Mouse (Mus musculus) WW6 (cell line): ENCODE data around the gene Scaf8.
"Not testable (repeated sequence)": the region's sequence is repeated elsewhere in the genome, so short reads cannot be mapped to it uniquely, and the experiment has no call there.

Source experiments
- DNase-seq: peaks from one replicate; pipeline ENCODE4 v3.0.0-alpha.2; 2013; ENCODE audit warnings: low read depth, low spot score

Scaf8 gene

DNA sequence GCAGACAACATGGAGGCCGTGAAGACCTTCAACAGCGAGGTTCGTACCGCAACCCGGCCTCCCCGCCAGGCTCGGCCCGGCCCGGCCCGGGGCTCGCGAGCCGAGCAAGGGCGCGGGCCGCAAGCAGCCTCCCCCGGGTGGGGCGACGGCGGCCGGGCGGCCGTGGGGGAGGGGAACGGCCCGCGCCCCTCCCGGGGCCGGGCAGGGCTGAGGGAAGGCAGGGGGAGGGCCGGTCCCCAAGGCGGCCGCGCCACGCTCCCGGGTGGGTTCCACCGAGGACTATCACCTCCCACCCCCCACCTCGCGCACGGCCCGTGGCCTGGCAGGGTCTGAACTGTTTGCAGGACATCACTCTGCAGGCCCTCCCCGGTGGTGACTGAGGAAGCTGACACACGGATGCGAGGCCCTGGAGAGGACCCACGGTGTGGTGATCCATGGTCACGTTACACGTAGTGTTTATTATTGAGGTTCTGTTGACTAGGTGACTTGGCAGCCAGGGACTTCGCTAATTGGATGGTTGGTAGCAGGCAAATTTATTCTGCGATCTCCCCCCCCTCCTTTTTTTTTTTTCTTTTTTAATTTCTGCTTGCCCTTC lies 705 bp downstream of the Scaf8 start:
- no peak for DNase-seq

DNA sequence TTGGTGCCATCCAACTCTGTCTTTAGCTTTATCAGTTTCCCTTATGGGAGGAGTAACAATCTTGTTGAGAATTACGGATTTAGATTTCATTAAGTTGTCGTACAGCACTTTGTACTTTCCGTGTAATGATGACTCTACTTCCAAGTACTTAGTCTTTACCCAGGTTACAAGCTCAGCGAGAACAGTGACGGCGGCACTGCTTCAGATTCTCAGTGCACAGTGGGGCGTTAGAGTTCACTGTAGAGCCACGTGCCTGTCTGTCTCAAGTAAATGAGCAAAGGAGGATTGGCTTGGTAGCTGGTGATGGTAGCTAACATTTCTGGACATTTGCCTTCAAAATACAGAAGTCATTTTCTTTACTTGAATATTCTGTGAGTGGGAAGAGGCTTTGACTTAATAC lies 6.2 kb downstream of the Scaf8 start:
- DNase-seq = not testable (repeated sequence)

DNA sequence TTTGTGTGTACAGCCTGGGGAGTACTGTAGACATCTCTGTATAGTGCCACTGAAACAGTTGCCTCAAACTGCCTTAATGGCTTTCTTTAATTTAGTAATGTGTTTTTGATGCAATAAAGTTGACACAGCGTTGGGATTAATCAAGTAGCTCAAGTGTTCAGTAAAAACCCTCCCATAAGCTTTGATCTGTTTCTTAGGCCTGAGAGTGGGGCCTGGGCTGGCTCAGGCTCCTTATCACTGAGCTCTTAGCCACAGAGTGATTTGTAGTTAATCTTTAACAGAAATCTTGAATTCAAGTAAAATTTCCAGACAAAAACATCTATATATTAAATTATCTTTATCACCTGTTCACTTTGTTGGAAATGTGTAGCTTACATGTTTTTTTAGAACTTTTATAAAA lies 8.8 kb downstream of the Scaf8 start:
- DNase-seq = not testable (repeated sequence)

DNA sequence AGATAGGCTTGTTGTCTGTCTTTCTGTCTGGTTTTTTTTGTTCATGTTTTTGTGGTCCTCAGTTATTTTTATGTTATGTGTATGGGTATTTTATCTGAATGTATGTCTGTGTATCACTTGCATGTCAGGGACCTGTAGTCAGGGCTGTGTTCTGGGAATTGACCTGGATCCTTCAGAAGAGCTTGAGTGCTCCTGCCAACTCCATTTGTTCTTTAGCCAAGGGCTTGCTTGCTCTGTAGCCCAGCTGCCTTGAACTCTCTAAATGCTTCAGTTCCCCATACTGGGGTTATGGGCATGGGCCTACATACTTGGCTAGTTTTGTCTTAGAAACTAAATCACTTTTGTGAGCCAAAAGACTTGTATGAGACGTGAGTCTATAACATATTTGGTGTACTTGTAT lies 13.9 kb downstream of the Scaf8 start:
- DNase-seq = no peak

DNA sequence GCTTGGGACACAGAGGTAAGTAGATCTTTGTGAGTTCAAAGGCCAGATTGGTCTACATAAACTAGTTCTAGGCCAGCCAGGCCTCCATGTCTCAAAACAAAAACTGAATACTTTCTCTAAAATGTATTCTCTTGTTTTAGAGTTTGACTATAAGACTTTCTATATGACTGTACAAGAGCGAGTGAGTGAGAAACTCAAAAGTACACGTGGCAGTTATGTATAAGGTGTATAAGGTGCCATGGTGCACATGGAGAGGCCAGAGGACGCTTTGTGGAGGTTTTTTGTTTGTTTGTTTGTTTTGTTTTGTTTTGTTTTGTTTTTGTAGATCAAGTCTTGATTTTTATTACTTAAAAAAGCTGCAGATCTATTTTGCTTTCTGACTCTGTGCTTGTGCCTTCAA lies 15.0 kb downstream of the Scaf8 start:
- no peak for DNase-seq

DNA sequence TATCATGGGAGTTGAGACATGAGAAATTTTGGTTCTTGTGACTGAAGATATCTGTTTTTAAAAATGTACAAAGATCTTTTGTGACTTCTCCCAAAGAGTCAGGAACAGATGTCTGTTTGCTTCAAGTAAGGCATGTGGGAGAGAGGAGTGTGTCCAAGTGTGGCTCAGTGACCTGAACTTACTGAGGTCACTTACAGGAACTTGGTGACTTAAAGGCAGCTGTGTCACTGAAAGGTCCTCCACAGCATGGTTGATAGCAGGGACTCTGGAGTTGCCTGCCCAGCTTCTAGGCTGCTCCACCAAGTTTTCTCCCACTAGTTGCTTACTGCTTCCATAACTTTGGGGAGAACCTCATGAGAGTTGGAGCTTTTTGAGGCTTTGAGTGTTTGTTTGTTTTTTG lies 20.6 kb downstream of the Scaf8 start:
- DNase-seq = no peak

DNA sequence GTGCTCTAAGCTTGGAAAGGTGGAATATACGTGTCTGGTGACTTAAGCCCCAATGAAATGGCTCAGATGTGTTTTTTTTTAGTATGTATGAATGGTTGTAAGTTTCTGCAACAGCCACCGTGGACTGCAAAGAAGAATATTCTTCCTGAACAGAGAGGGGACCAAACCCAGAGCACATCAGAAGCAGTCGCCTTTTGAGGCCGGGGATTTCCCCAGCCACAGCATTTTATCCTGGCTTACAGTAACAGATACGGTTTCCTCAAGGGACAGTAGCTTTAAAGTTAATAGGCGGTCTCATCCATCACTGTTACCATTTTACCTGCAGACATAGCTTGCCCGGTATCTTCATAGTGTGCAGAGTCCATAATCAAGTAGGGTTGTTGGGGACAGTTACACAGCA lies 21.4 kb downstream of the Scaf8 start:
- no peak for DNase-seq

DNA sequence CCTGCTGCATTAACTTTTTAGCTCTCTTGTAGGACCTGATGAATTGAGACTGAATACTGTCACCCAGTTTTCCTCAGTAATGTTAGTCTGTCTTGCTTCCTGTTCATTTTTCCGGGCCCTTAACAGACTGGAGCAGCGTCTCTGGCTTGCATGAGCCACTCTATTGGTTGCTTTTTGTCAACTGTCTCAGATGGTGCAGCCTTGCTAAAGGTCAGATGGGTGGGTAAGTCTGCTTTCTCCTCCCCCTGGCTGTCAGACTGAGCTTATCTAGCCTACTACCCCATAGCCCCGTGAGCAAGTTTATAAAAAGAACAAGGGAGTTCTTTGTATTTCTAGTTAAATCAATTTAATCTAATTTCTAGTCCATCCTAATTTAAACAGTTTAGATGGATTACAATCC lies 23.6 kb downstream of the Scaf8 start:
- no peak for DNase-seq

DNA sequence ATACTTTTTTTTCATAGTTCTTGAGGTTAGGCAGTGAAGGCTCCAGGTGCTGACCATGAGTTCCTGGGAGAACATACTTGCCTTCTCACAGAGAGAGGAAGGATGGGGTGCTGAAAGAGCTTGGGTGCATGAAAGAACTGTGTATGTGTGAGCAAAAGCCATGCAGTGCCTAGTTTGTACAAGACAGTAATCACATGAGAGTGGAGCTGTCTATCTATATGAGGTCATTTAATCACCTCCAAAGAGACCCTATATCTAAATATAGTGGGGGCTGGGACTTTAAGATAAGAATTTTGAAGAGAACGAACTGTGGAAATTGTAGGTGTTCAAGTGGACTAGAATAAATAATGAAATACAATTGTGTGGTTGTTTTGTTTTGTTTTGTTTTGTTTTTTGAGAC lies 25.3 kb downstream of the Scaf8 start:
- DNase-seq = no peak

DNA sequence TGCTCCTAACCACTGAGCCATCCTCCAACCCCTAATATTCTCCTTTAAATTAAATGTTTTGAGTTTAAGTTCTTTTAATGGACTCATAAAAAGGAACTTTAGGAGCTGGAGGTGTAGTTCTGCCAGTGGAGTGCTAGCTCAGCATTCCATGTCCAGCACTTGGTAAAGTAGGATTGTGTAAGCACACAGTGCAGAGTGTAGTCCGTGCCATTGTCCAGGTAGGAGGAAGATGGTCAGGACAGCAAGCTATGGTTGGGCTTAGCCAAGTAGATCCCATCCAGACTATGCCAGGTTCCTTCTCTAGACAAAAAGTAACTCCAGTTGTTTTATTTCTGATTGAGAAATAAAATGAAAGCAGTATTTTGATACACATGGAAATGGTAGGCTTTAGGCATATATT lies 34.1 kb downstream of the Scaf8 start:
- DNase-seq = no peak

DNA sequence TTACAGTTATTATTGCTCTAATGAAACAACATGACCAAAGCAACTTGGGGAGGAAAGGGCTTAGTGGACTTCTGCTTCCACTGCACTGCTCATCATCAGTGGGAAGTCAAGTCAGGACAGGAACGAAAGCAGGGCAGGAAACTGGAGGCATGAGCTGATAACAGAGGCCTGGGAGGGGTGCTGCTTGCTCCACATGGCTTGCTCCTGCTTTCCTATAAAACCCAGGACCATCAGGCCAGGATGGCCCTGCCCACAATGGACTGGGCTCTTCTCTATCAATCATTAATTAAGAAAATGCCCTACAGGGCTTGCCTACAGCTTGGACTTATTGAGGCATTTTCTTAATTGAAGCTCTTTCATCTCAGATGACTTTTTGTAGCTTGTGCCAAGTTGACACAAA lies 34.8 kb downstream of the Scaf8 start:
- DNase-seq = no peak

DNA sequence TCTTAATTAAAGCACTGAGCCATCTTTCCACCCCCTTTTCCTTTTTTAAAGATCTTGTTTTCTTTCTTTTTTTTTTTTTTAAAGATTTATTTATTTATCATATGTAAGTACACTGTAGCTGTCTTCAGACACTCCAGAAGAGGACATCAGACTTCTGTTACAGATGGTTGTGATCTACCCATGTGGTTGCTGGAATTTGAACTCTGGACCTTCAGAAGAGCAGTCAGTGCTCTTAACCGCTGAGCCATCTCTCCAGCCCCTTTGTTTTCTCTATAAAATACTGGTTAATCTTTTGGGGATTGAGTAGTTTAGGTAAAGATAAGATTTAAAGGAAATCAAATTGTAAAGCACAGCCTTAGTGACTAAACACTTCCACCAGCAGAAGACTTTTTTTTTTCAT lies 35.9 kb downstream of the Scaf8 start:
- not testable (repeated sequence) for DNase-seq

DNA sequence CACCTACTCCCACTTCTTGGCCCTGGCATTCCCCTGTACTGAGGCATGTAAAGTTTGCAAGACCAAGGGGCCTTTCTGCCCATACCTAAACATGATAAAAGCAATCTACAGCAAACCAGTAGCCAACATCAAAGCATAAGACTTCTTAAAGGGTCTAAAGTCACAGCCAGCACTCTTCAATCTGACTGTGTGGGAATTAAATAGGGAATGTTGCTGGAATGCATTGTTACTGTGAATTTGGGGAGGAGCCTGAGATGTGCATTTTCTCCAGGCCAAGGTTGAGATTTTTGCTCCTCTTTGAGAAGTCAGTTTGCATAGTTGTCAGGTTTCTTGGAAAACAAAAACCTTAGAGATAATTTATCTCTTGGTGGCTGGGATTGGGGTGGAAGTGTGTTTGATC lies 36.4 kb downstream of the Scaf8 start:
- DNase-seq = no peak

DNA sequence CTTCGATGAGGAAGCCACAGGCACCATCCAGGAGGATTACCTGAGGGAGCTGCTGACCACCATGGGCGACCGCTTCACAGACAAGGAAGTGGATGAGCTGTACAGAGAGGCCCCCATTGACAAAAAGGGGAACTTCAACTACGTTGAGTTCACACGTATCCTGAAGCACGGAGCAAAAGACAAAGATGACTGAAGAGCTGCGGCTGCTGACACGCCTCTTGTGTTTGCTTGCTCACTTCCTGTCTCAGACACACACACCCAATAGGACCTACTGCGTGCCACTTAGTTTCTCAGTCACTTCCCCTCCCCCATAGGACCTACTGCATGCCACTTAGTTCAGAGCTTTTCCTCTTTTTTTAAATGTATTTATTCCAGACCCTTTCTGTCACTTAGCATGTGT lies 41.4 kb downstream of the Scaf8 start:
- not testable (repeated sequence) for DNase-seq

DNA sequence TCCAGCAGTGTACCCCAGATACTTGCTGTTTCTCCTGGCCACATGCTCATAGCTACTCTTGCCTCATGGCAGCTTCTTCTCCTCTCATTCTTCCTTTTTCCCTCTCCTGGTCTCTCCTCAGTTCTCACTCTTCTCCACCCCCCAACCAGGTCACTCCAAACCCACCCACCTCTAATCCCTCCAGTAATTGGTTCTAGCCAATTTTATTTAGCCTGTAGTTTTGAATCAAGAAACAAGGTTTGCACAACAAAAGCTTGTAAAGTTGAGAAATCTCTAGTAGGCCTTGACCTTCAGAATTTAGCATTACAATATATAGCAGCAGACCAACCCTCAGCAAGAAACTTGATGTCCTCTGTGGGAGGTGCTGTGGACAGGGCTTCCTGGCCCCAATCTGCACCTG lies 42.2 kb downstream of the Scaf8 start:
- no peak for DNase-seq

DNA sequence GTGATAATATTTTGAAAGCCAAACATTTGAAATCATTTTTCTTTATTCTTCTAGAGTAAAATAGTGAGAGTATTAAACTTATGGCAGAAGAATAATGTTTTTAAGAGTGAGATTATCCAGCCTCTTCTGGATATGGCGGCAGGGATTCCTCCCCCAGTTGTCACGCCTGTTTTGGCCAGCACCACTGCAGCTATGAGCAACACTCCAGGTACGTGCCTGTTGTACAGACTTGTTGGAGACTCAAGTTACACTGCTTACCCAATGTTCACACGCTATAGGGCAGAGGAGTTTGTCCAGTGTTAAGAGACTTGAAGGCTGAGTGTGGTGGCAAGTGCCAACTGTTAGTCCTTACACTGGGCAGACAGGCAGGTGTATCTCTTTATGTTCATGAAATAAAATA lies 48.1 kb downstream of the Scaf8 start:
- DNase-seq = no peak

DNA sequence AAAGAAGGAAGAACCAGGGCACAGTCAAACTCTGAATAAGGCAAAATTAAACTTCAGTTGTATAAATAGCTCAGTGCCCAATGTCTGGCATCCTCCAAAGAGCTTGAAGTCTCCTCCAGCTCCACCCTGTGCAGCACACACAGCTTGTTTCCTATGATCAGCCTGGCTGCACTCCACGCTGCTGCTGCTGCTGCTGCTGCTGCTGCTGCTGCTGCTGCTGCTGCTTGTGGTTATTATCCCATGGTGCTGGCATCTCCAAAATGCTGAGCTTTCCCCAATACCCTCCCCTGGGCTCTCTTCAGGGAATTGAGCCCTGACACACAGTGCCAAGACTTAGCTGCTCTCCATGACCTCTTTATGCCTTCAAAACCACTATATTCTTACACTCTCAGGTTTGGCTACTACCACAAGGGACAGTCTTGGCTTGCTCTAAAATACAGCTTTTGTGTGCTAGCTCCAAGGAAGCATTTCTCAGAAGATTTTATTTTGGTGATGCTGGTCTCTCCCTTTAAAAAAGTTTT lies 65.7 kb downstream of the Scaf8 start:
- not testable (repeated sequence) for DNase-seq

DNA sequence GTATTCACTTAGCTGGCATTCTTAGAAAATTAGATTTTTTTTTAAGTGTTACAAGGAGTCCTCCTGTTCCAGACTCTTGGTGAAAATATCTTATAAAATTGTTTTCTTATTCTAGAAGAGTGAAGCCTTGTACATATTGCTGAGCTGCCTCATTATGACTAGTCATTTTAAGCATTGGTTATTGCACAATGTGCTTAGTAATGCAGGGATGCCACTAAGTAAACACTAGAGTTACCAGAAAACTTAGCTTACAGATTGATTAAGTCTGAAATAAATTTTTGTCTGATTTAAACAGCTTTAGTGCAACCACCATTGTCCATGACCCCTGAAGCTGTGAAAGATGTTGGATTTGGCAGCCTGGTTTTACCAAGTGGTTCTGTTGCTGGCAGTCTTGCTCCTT lies 80.7 kb downstream of the Scaf8 start:
- not testable (repeated sequence) for DNase-seq

DNA sequence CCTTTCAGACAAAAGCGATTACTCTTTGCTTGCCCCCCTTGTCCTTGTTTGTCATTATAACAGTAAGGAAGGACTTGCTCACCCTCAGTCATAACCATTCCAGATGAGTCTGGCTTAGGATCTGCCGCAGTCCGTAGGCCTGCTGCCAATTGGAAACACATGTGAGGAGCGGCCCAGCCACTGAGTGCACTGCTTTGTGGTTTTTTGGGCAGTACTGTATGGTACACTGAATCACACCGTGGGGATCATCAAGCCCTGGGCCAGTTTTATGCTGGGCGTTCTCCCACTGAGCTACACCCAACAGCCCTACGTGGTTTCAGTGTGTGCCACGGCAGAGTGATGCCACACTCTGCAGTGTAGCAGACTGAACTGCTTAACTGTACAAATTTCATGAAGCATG lies 85.6 kb downstream of the Scaf8 start:
- no peak for DNase-seq

DNA sequence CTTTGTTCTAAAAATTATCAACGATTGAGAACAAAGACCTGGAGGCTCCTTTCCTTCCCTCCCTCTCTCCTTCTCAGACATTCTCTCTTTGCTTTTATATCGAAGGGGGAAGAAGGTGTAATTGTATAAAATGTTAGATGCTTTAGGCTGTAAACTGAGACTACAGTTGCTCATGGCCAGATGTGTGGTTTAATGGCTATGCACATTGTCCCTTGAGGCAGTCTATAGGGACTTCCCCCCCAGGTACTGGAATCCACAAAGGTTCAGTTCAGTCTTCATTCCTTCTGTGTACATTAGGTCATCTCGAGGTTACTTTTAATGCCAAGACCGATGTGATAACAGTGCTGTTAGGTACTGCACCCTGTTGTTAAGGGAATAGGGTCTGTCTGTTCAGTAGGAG lies 89.1 kb downstream of the Scaf8 start:
- no peak for DNase-seq

DNA sequence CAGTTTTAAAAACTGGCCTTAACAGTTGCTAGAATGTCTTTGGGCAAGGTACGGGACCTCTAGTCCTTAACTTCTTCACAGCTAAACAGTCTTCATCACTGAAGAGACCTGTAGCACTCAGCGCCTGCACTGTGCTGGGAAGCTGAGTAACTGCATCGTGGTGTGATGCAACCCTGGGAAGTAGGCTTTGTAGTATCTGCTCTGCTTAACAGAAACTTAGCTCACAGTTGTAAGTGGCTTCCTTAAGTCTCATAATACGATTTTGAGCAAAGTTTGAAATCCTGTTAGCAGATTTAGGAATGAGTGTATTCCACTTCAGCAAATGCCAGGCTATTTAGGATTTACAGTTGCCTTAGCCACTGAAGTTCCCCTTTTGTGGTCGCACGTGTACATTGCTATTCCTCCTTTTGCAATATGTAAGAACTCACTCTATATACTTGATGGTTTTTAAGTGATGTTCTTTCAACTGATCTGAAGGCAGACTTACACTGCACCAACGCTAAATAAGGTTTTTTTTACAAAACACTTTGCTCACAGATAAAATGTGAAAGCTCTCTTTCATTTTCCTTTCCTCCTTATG lies 90.1 kb downstream of the Scaf8 start:
- no peak for DNase-seq

DNA sequence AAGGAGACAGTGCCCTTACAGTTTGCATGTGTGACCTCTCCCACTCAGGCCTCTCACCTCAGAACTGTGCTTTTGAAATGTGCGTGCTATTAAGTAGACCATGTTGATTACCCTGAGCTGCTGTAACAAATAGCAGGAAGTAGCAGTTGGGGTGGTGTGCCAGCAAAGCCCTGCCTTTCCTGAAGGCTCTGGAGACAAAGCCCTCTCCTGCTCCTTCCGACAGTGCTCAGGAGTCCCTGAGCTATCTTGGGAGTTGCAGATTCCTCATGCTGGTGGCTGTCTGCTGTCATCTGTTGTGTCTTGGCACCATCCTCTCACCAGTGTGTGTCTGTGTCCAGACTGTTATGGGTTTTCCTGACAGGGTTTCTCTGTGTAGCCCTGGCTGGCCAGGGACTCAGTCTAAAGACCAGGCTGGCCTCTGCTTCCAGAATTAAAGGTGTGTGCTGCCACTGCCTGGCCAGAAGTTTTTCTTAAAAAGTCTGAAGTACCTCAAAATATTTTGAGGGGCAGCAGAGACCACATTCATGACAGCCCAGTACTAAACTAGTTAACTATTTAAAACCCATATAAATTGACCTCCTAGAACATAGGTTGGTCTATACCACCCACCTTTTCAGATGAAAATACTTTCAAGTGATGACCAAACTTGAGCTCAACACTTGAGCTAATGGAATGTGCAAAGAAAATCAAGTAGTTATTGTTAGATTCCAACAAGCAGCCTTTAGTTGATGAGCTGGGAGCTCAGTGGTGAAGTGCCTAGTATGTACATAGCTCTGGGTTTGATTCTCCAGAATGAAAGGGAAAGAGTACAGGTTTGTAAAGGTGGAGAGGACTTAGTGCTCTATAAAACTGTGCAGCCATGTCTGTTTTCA lies 92.0 kb downstream of the Scaf8 start:
- DNase-seq = no peak
